Mouse (Mus musculus) neural tube, embryonic 15.5 days (tissue): ENCODE results near the gene Baiap2. TPM values are rescaled to one million over a fixed set of nuclear protein-coding genes. Genes with fewer than 3 reads are reported as not detected.

ENCODE experiments used
- ATAC-seq: fragments of 200-750 bp; cut with Nextera tagmentation; 2 replicates; pipeline ENCODE4 v1.8.0; 2017; ENCODE audit warnings: mild to moderate bottlenecking, moderate TSS enrichment, moderate library complexity; ENCODE audit not compliant: low FRiP score
- H3K27ac ChIP-seq: fragments of 300-500 bp; sonication (generic); replicated peaks from 2 replicates; pipeline ENCODE4 v1.5.1; 2015; ENCODE audit warnings: mild to moderate bottlenecking, inconsistent platforms
- H3K27me3 ChIP-seq: fragments of 300-500 bp; sonication (generic); replicated peaks from 2 replicates; pipeline ENCODE4 v1.6.1; 2015; ENCODE audit warnings: inconsistent platforms
- H3K36me3 ChIP-seq: fragments of 300-500 bp; sonication (generic); 2 replicates; pipeline ENCODE4 v1.6.1; 2015; ENCODE audit warnings: inconsistent platforms
- H3K4me1 ChIP-seq: fragments of 300-500 bp; sonication (generic); 2 replicates; pipeline ENCODE4 v1.6.1; 2015; ENCODE audit warnings: inconsistent platforms
- H3K4me2 ChIP-seq: fragments of 300-500 bp; sonication (generic); 2 replicates; pipeline ENCODE4 v1.6.1; 2015; ENCODE audit warnings: inconsistent platforms, mild to moderate bottlenecking, moderate library complexity
- H3K4me3 ChIP-seq: fragments of 300-500 bp; sonication (generic); replicated peaks from 2 replicates; pipeline ENCODE4 v1.5.1; 2015; ENCODE audit warnings: mild to moderate bottlenecking, inconsistent platforms
- H3K9ac ChIP-seq: fragments of 300-500 bp; sonication (generic); replicated peaks from 2 replicates; pipeline ENCODE4 v1.6.1; 2015; ENCODE audit warnings: mild to moderate bottlenecking, inconsistent platforms
- H3K9me3 ChIP-seq: fragments of 300-500 bp; sonication (generic); replicated peaks from 2 replicates; pipeline ENCODE4 v1.6.1; 2016; ENCODE audit warnings: inconsistent platforms
- WGBS: fragments of 180-500 bp; shearing (Covaris S2); methylation state at CpG from one replicate; pipeline ENCODE4 v1.1.7; 2015; ENCODE audit warnings: mixed read lengths; 5-methylcytosine and 5-hydroxymethylcytosine counted together
- polyA plus RNA-seq: library from polyadenylated mRNA; unstranded; fragments of >200 nt; fragmentation: Nextera tagmentation; extraction: Ambion mirVana; gene quantifications from 2 replicates; pipeline ENCODE4 v1.2.1, GENCODE M21; 2015

The Baiap2 gene
- polyA plus RNA-seq, 1 experiment from 2014 or later = 16.6 TPM

DNA sequence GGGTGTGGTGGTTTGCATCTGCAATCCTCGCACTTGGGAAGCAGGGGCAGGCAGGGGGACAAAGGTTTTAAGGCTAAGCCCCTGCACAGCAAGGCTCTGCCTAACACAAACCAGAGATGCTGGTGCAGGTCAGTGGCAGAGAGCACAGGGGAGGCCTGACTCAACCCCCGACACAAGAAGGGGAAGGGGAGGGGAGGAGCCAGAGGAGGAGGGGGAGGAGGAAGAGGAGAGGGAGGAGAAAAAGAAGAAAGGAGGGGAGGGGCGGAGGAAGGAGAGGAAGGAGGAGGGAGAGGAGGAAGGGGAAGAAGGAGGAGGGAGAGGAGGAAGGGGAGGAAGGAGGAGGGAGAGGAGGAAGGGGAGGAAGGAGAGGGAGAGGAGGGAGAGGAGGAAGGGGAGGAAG, 91.7 kb downstream of the Baiap2 start:
- H3K36me3 ChIP-seq = no peaks in the 10 kb centered on the region
- no peak overlapping the region for H3K4me2 ChIP-seq
- no peak overlapping the region for H3K9ac ChIP-seq
- no peak overlapping the region for H3K4me3 ChIP-seq
- H3K4me1 ChIP-seq = peaks cover 26% of the 10 kb centered on the region
- ATAC-seq = no peak
- 45% methylated on average over 3 of the region's 3 CpGs for WGBS
- no peak overlapping the region; the same call in 1 of the 2 replicates for H3K27ac ChIP-seq
- H3K27me3 ChIP-seq = no peaks in the 10 kb centered on the region
- no peaks in the 10 kb centered on the region for H3K9me3 ChIP-seq

DNA sequence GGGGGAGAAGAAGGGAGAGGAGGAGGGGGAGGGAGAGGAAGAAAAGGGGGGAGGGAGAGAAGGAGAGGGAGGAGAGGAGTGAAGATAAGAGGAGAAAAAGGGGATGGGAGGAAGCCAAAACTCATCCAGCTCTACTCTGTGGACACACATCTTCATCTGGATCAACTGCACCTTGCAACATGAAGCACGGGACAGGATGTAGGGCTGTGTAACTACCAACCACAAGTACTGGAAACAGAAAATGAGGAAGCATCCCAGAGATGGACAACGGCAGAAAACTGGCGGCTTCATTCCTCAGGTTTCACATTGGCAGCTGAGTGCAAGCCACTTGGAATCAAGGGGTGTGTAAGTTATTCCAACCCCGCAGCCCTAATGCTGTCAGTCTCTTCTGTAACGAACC, 92.2 kb downstream of the Baiap2 start:
- WGBS = 78% methylated on average over 5 of the region's 5 CpGs
- H3K9ac ChIP-seq = no peak overlapping the region
- no peak for ATAC-seq

DNA sequence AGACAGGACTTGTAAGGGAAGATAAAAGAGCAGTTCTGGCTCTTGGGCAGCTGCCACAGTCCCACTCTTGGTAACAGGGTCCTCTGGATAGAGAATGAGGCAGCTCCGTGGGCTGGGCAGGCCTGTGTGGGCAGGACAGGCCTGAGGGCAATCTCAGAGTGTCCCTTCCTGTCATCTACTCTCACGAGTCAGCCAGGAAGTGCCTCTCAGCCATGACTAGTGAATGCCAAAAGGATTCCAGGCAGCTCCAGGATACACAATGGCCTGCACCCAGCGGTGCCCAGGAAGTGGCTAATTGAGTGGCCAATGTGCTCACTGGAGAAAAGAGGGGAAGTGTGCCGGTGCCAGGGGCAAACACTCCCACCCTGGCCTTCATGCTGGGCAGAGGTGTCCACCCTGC, 97.0 kb downstream of the Baiap2 start:
- H3K27ac ChIP-seq = peak overlapping the region; percentile 52; the same call in 1 of the 2 replicates
- H3K9ac ChIP-seq = no peak overlapping the region
- peaks cover 58% of the 10 kb centered on the region for H3K4me1 ChIP-seq
- 34% methylated on average over 4 of the region's 4 CpGs for WGBS
- no peak overlapping the region for H3K4me3 ChIP-seq
- H3K36me3 ChIP-seq = no peaks in the 10 kb centered on the region
- H3K4me2 ChIP-seq = no peak overlapping the region
- no peak for ATAC-seq
- no peaks in the 10 kb centered on the region for H3K27me3 ChIP-seq
- H3K9me3 ChIP-seq = no peaks in the 10 kb centered on the region

More for the DNA sequence above, 92.2 kb downstream of the Baiap2 start:
- Histone ChIP-seq H3K27ac (no peak overlapping the region), H3K9me3 (no peaks in the 10 kb centered on the region), H3K4me1 (peaks cover 29% of the 10 kb centered on the region), H3K36me3 (no peaks in the 10 kb centered on the region), H3K4me3 (no peak overlapping the region), H3K4me2 (no peak overlapping the region), H3K27me3 (no peaks in the 10 kb centered on the region)

DNA sequence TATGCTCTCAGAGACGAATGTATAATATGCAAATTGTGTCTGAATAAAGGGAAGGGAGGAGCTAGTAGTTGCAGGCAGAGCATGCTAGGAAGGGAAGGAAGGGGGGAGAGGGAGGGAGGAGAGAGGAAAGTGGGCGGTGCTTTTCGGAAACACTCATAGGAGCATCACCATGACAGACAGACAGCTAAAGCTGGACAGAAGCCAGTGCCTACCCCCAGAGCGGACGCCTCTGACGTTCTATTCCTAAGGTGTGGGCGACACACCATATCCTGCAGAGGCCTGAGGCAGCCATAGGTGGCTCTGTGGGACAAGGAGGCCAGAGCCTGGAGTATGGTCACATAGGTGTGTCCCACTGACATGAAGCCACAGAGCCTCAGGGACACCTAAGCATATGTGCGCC, 97.9 kb downstream of the Baiap2 start:
- H3K4me2 ChIP-seq = no peak overlapping the region
- no peak overlapping the region for H3K27ac ChIP-seq
- H3K27me3 ChIP-seq = no peaks in the 10 kb centered on the region
- 70% methylated on average over 8 of the region's 8 CpGs for WGBS
- ATAC-seq = no peak
- H3K9me3 ChIP-seq = no peaks in the 10 kb centered on the region
- no peaks in the 10 kb centered on the region for H3K36me3 ChIP-seq
- no peak overlapping the region; the same call in 1 of the 2 replicates for H3K9ac ChIP-seq
- H3K4me1 ChIP-seq = peaks cover 65% of the 10 kb centered on the region
- no peak overlapping the region for H3K4me3 ChIP-seq

DNA sequence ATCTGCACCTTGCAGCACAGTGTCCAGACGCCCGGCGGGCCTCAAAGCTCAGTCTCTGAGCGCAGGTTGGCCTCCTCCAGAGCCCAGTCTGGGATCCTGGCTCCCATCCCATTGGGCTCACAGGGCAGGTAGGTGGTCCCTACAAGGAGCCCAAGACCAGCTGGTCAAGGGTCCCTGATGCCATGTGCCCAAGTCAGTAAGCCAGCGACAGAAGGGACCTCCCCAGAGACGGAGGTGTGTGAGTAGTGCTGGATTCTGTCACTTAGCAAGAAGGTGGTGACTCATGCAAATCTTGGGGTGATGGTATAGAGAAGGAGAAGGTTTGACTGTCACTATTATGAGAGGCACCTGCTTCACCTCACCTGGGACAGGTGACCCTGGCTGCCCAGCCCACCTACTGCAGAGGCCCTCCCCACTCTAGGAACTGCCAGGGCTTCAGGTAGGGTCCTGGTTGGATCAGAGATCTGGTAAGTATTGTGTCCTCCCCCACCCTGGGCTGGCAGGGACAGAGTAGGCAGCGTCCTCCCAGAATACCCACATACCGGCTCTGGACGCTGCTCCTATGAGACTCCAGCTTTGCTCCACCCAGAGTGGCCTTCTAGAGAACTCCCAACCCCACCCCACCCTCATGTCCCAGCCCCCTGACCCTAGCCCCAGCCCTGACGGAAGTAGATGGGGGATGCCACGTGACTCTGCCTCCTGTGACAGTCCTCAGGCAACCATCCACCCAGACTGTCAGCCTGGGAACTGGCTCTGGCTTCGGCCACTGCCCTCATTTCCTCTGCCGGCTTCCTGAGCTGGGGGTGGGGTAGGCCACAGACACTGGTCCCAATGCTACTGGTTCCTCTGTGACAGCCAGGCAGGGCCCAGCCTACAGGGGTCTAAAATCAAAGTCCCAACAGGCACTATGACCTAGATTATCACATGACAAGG, 98.9 kb downstream of the Baiap2 start:
- no peaks in the 10 kb centered on the region for H3K9me3 ChIP-seq
- 77% methylated on average over 13 of the region's 13 CpGs for WGBS
- ATAC-seq = no peak
- H3K27ac ChIP-seq = no peak overlapping the region
- H3K4me1 ChIP-seq = peaks cover 75% of the 10 kb centered on the region
- no peak overlapping the region for H3K4me3 ChIP-seq
- H3K9ac ChIP-seq = no peak overlapping the region
- no peaks in the 10 kb centered on the region for H3K36me3 ChIP-seq
- no peaks in the 10 kb centered on the region for H3K27me3 ChIP-seq
- H3K4me2 ChIP-seq = no peak overlapping the region

DNA sequence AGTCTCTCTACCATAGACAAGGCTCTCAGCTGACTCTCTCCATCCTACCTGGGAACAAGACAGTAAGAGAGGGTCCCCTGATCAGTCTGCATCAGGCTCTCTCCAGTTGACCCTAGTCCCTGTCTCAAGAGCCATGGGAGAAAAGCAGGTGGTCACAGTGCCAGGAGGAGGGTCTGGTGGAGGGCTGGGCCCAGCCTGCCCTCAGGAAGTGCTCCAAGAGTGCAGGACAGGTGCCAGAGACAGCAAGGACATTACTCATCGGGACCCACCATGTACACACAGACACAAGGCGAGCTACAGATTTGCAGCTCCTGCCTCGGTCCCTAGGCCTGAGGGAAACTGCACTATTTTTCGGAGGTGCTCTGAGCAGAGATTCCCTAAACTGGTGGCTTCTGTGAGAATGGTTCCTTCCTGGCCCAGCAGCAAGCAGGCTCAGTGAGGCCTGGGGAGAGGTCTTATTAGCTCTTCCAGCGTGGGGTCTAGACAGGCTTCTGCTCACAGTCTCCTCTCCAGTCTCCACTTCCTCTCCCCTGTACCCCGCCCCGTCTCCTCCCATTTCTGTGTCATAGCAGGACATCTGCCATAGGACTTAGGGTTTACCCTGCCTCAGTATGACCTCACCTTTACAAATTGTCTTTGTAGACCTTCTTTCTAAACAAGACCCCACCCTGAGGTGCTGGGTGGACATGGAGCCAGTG, 99.7 kb downstream of the Baiap2 start:
- Histone ChIP-seq H3K4me2 (no peak overlapping the region), H3K9ac (no peak overlapping the region)

DNA sequence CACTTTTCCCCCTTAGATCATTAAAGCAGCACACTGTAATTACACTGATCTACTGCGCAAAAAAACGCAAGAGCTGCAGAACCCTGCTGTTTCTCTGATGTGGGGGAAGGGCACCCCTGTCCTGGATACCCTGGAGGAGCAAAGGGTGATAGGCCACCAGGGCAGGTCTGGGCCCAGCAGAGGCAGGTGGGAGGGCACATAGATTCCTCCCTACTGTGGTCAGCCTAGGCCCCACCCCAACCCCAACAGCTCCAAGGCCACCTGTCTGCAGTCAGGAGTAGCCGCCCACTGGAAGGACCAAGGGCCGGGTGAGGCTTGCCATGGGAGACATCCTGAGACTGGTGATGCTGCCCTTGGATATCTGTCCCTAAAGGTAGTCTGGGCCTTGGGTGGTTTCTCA, 102.8 kb downstream of the Baiap2 start:
- WGBS = 47% methylated on average over 4 of the region's 4 CpGs
- H3K36me3 ChIP-seq = no peaks in the 10 kb centered on the region
- H3K4me3 ChIP-seq = peak overlapping the region; percentile 57
- no peak for ATAC-seq
- no peaks in the 10 kb centered on the region for H3K9me3 ChIP-seq
- H3K9ac ChIP-seq = peak overlapping the region; percentile 68
- H3K4me2 ChIP-seq = peak overlapping the region; percentile 72
- H3K27me3 ChIP-seq = no peaks in the 10 kb centered on the region
- peaks cover 79% of the 10 kb centered on the region for H3K4me1 ChIP-seq
- peak overlapping the region; percentile 85 for H3K27ac ChIP-seq

More for the DNA sequence above, 99.7 kb downstream of the Baiap2 start:
- Histone ChIP-seq H3K36me3 (no peaks in the 10 kb centered on the region), H3K9me3 (no peaks in the 10 kb centered on the region), H3K4me3 (no peak overlapping the region), H3K4me1 (peaks cover 77% of the 10 kb centered on the region), H3K27me3 (no peaks in the 10 kb centered on the region), H3K27ac (no peak overlapping the region)
- WGBS = 79% methylated on average over 7 of the region's 7 CpGs
- no peak for ATAC-seq

DNA sequence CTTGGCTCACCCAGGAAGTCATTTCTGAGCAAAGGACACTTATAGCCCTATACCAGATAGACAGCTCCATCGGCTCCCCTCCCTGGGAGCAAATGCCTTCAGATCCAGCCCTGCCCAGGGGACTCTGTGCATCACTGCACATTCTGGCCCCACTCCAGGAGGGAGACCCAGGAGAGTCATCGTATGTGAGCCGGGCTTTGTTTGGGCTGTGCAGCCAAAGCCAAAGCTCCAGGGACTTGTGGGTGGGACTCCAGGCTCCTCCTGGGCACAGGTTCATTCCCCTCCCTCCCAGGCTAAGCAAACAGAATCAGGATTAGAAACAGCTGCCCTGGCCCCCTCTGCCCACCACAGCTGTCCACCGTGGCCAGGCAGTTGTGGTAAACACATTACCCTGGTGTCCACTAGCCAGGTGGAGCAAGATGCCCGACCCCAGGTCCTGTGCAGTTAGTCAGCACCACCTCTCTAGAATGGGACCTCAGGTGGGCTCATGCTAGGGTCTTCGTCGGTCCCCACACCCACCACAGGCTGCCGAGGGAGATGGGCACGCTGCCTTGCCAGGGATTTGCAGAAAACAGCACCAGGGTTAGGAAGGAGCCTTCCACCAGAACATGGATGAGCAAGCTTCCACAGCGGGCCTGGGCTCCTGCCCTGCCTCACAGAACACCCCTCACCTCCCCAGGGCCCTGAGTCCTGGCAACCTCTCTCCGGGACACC, 103.4 kb downstream of the Baiap2 start:
- Histone ChIP-seq H3K9ac (peak overlapping the region; percentile 68), H3K36me3 (no peaks in the 10 kb centered on the region), H3K27me3 (no peaks in the 10 kb centered on the region), H3K4me2 (peak overlapping the region; percentile 72), H3K9me3 (no peaks in the 10 kb centered on the region), H3K4me3 (peak overlapping the region; percentile 57), H3K4me1 (peaks cover 75% of the 10 kb centered on the region), H3K27ac (peak overlapping the region; percentile 85)
- WGBS = 29% methylated on average over 11 of the region's 11 CpGs
- ATAC-seq = peak; percentile 19; the same call in 1 of the 2 replicates

DNA sequence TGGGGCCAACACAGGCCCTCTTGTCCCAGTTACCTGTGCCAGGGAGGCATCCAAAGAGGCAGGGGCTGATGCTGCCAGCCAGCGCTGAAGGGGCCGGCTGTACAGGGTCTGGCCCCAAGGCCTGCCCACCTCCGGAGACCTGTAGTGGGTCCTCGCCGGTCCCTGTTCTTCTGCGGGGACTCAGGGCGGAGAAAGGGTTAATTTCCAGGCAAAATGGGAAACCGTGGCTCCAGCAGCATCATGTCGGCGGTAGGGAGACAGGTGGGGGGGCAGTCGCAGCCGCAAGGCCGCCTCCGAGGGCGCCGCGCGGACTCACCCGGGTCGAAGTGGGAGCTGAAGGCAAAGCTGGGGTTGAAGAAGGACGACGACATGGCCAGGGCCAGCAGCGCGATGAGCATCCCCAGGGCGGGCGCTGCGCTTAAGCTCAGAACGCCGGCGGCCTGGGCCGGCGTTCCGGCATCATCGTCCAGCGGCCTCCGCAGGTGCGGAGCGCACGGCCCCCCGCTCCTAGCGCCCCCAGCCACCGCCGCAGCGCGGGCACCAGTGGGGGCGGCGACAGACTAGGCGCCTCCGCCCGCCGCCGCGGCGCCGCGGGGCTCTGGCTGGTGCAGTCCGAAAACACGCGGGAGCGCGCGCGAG, 104.1 kb downstream of the Baiap2 start, which contains the start of gene Aatk:
TSS of gene Aatk (minus strand) at position 615 of the 639 bp plus-strand sequence.
- Histone ChIP-seq H3K36me3 (no peaks in the 10 kb centered on the region), H3K27ac (peak within 1 kb of the TSS; percentile 85), H3K27me3 (no peaks in the 10 kb centered on the region), H3K4me2 (peak within 1 kb of the TSS; percentile 72), H3K9ac (peak within 1 kb of the TSS; percentile 68), H3K4me1 (peaks cover 75% of the 10 kb centered on the region), H3K9me3 (no peaks in the 10 kb centered on the region), H3K4me3 (peak within 1 kb of the TSS; percentile 57)
- 2% methylated on average over 51 of the region's 63 CpGs for WGBS
- peak; percentile 32 for ATAC-seq

DNA sequence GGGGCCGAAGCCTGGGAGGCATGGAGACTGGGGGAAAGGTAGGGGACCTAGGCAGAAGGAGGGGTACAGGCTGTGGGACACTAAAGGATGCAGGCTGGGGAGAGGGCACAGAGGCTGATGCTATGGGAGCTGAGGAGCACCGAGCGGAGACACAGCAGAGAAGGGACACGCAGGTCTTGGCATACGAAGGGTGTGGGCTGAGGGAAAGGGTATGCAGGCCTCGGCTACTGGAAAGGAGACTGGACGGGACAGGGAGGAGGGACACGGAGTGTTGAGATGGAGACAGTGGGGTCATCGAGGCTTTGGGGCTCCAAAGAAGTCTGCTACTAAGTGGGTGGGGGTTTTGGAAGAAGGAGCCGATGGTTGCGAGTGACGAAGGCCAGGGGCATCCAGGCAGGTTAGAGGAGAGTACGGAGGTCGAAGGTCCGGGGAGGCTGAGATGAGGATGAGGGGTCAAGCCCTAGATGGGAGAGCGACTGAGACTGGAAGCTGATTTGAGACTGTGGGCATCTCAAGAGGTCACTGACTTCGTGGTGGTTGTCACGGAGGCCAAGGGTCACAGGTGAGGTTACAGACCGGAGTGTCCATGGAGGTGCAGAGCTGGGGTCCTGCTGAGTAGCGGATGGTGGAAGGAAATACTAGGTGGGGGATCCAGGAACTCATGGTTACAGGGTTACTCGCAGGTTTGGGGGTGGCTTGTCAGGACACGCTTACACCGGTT, 105.1 kb downstream of the Baiap2 start:
- 5% methylated on average over 23 of the region's 23 CpGs for WGBS
- Histone ChIP-seq H3K27ac (peak overlapping the region; percentile 85), H3K9me3 (no peaks in the 10 kb centered on the region), H3K27me3 (no peaks in the 10 kb centered on the region), H3K4me2 (peak overlapping the region; percentile 72), H3K4me1 (peaks cover 70% of the 10 kb centered on the region), H3K36me3 (no peaks in the 10 kb centered on the region), H3K4me3 (peak overlapping the region; percentile 57), H3K9ac (peak overlapping the region; percentile 68)
- peak; percentile 36 for ATAC-seq
